Mouse (Mus musculus) forebrain, postnatal 0 days (tissue): ENCODE results near the gene Uhrf1. TPM values are rescaled to one million over a fixed set of nuclear protein-coding genes. Genes with fewer than 3 reads are reported as not detected.

Experiments used
- ATAC-seq: fragments of 200-750 bp; cut with Nextera tagmentation; 2 replicates; pipeline ENCODE4 v1.8.0; 2017; ENCODE audit warnings: mild to moderate bottlenecking, moderate library complexity
- DNase-seq: peaks from one replicate; pipeline ENCODE4 v3.0.0-alpha.2; 2015
- H3K27ac ChIP-seq: fragments of 300-500 bp; sonication (generic); 2 replicates; pipeline ENCODE4 v1.5.1; 2014; ENCODE audit warnings: low read depth, mild to moderate bottlenecking, antibody characterized with exemption, low read length, moderate library complexity, mixed read lengths
- H3K27me3 ChIP-seq: fragments of 300-500 bp; sonication (generic); 2 replicates; pipeline ENCODE4 v1.6.1; 2014; ENCODE audit warnings: mild to moderate bottlenecking, low read length, mixed read lengths; ENCODE audit not compliant: insufficient read depth
- H3K36me3 ChIP-seq: fragments of 300-500 bp; sonication (generic); 2 replicates; pipeline ENCODE4 v1.6.1; 2014; ENCODE audit warnings: mild to moderate bottlenecking, moderate library complexity; ENCODE audit not compliant: insufficient read depth
- H3K4me1 ChIP-seq: fragments of 300-500 bp; sonication (generic); 2 replicates; pipeline ENCODE4 v1.6.1; 2014; ENCODE audit warnings: antibody characterized with exemption; ENCODE audit not compliant: insufficient read depth
- H3K4me2 ChIP-seq: fragments of 300-500 bp; sonication (generic); 2 replicates; pipeline ENCODE4 v1.6.1; 2014; ENCODE audit warnings: low read depth, mild to moderate bottlenecking, moderate library complexity
- H3K4me3 ChIP-seq: fragments of 300-500 bp; sonication (generic); 2 replicates; pipeline ENCODE4 v1.5.1; 2014; ENCODE audit warnings: low read depth, low read length, mixed read lengths
- H3K9ac ChIP-seq: fragments of 300-500 bp; sonication (generic); 2 replicates; pipeline ENCODE4 v1.6.1; 2014; ENCODE audit warnings: mild to moderate bottlenecking
- H3K9me3 ChIP-seq: fragments of 300-500 bp; sonication (generic); 2 replicates; pipeline ENCODE4 v1.6.1; 2016; ENCODE audit warnings: low read length
- CTCF ChIP-seq: sonication (generic); IDR thresholded peaks from 2 replicates; pipeline ENCODE4 v1.5.1; 2016; ENCODE audit warnings: antibody characterized with exemption, control low read depth, low read depth
- WGBS: fragments of 180-500 bp; shearing (Covaris S2); extraction: QIAGEN DNeasy Blood & Tissue Kit; methylation state at CpG from one replicate; pipeline ENCODE4 v1.1.7; 2014; 5-methylcytosine and 5-hydroxymethylcytosine counted together
- polyA plus RNA-seq: library from polyadenylated mRNA; unstranded; fragments of >200 nt; fragmentation: Nextera tagmentation; extraction: Ambion mirVana; gene quantifications from 2 replicates; pipeline ENCODE4 v1.2.1, GENCODE M21; 2015
- total RNA-seq: library from RNA; depleted of rRNA; stranded (reverse); fragments of >200 nt; gene quantifications from 2 replicates; pipeline ENCODE4 v1.2.3, GENCODE M21; 2014

The Uhrf1 gene
- total and polyA plus RNA-seq, 2 experiments from 2014 or later: 9.9 to 11.6 TPM

DNA sequence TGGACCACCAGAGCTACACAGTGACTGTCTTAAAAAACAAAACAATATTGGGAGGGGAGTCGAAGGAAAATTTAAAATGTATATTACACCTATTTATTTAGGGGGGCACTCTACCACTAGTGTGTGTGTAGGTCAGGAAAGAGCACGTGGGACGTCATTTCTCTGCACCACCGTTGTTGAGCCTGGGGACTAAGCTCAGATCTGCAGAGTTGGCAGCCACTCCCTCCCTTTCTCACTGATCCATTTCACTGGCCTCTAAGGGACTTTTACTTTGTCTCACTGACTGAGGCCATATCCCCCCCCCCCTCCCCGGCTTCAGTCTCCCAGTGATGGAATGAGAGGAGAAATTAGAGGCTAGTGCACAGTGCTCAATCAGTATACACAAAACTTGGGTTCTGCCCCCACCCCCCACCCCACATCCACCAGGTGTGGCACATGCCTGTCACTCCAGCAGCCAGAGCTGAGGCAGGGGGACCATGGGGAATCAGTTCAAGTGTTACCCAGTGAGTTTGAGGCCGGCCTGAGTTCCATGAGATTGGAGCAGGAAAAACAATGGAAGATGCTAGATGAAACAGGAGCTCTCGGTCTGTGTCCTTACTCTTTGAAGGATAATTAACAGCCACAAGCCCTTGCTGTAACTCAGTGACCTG is 11.2 kb upstream of the Uhrf1 start:
- 60% methylated on average over 7 of the region's 7 CpGs for WGBS
- no peak for TF ChIP-seq CTCF
- no peak overlapping the region for H3K27ac ChIP-seq
- no peaks in the 10 kb centered on the region for H3K27me3 ChIP-seq
- 0 out of 2 replicates have a peak, but pooled peaks cover 5% of the 10 kb centered on the region for H3K4me1 ChIP-seq
- no peak for ATAC-seq
- no peak overlapping the region for H3K4me3 ChIP-seq
- no peak overlapping the region for H3K4me2 ChIP-seq
- no peaks in the 10 kb centered on the region for H3K9me3 ChIP-seq
- no peak overlapping the region for H3K9ac ChIP-seq
- no peak for DNase-seq
- H3K36me3 ChIP-seq: no peaks in the 10 kb centered on the region

- DNase-seq (no peak), ATAC-seq (no peak)
- Histone ChIP-seq H3K27me3 (no peaks in the 10 kb centered on the region), H3K27ac (no peak within 1 kb of the TSS), H3K9ac (no peak within 1 kb of the TSS), H3K4me2 (no peak within 1 kb of the TSS), H3K9me3 (no peaks in the 10 kb centered on the region), H3K4me1 (0 out of 2 replicates have a peak, but pooled peaks cover 5% of the 10 kb centered on the region), H3K36me3 (no peaks in the 10 kb centered on the region), H3K4me3 (no peak within 1 kb of the TSS)
- WGBS: 91% methylated on average over 4 of the region's 4 CpGs
- TF ChIP-seq CTCF: no peak
Measured at GRCm38 (mm10) chr17:56292531-56293222, 10.4 kb upstream of the Uhrf1 start, which contains the start of gene Plin3. TSS of gene Plin3 (minus strand) at chr17:56292873.

DNA sequence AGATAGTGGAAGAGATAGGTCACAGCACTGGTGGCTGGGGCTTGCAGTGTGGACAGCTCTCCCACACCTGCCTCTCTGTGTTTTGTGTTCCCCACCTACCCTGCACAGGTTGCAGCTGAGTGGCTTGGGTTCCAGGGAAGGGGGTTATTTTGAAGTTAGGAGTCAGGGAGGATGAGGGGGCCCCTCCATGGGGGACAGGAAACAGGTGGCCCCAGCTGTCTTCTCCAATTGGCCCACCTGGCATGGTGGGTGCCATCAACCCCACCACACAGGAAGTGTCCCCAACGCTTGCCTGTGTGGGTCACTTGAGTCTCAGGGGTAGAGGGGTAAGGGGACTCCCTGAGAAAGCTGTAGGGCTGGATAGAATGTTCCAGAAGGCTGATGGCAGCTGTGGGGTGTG is 9.8 kb upstream of the Uhrf1 start:
- Histone ChIP-seq H3K27ac (no peak overlapping the region), H3K4me2 (no peak overlapping the region), H3K27me3 (no peaks in the 10 kb centered on the region), H3K9me3 (no peaks in the 10 kb centered on the region), H3K4me1 (0 out of 2 replicates have a peak, but pooled peaks cover 5% of the 10 kb centered on the region), H3K36me3 (no peaks in the 10 kb centered on the region), H3K4me3 (no peak overlapping the region), H3K9ac (no peak overlapping the region)
- WGBS: 84% methylated on average over 1 of the region's 1 CpGs
- DNase-seq (no peak), ATAC-seq (no peak)
- TF ChIP-seq CTCF: no peak

DNA sequence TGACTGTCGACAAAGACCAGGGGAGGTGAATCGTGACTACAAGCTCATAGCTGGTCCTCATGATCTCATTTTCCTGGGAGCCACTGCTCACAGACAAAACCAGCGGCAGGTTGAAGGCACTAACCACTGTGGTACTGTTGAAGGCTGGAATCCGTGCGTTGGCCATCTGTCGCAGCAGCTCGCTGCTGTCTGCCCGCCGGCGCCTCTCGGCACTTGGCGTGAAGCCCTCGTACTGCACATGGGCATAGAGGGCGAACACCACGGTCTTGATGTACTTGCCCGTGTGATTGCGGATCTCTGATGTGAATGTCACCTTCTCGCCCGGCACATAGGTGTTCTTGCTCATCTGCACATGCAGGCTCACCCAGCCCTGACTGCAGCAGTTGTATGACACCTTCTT is 8.9 kb upstream of the Uhrf1 start:
- no peak for DNase-seq
- WGBS: 77% methylated on average over 19 of the region's 19 CpGs
- Histone ChIP-seq H3K9me3 (no peaks in the 10 kb centered on the region), H3K4me3 (no peak overlapping the region), H3K4me2 (no peak overlapping the region), H3K4me1 (0 out of 2 replicates have a peak, but pooled peaks cover 5% of the 10 kb centered on the region), H3K27me3 (no peaks in the 10 kb centered on the region), H3K27ac (no peak overlapping the region), H3K36me3 (no peaks in the 10 kb centered on the region), H3K9ac (no peak overlapping the region)
- no peak for TF ChIP-seq CTCF
- ATAC-seq: no peak

GRCm38 (mm10) chr17:56296201-56296600 is 6.9 kb upstream of the Uhrf1 start:
- Histone ChIP-seq H3K27me3 (no peaks in the 10 kb centered on the region), H3K9me3 (no peaks in the 10 kb centered on the region), H3K4me1 (no peaks in the 10 kb centered on the region), H3K27ac (no peak overlapping the region), H3K4me3 (no peak overlapping the region), H3K9ac (no peak overlapping the region), H3K36me3 (no peaks in the 10 kb centered on the region), H3K4me2 (no peak overlapping the region)
- TF ChIP-seq CTCF: no peak
- DNase-seq (no peak), ATAC-seq (no peak)
- 61% methylated on average over 1 of the region's 1 CpGs for WGBS

- H3K27ac ChIP-seq: no peak overlapping the region
- DNase-seq (no peak), ATAC-seq (no peak)
- no peak overlapping the region for H3K9ac ChIP-seq
- no peak overlapping the region for H3K4me2 ChIP-seq
- H3K4me1 ChIP-seq: peaks cover 2% of the 10 kb centered on the region; the same call in 1 of the 2 replicates
- no peak overlapping the region for H3K4me3 ChIP-seq
- TF ChIP-seq CTCF: no peak
- H3K36me3 ChIP-seq: no peaks in the 10 kb centered on the region
- no peaks in the 10 kb centered on the region for H3K9me3 ChIP-seq
- H3K27me3 ChIP-seq: no peaks in the 10 kb centered on the region
- 94% methylated on average over 1 of the region's 1 CpGs for WGBS
Measured at GRCm38 (mm10) chr17:56298238-56298637, 4.9 kb upstream of the Uhrf1 start.

DNA sequence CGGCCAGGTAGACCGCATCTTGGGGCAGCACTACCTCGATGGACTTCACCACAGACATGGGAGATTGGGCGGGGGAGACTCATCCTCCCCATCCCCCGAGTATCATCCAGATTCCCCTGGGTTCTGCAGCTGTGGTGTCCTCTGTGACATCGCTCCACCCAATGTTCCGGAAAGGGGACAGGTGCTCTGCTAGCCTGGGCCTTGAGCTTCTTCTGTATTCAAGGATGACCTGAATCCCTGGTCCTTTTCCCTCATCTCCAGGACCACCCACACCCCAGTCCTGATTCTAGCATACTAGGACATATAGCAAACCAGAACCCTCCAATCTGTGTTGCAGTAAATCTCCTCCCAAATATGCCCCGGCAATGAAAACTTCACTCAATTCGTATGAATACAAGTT is 2.9 kb upstream of the Uhrf1 start, which contains the start of gene Arrdc5:
Gene Arrdc5 (minus strand): TSS at position 101 of the 400 bp plus-strand sequence.
- no peak within 1 kb of the TSS for H3K4me3 ChIP-seq
- no peak within 1 kb of the TSS for H3K4me2 ChIP-seq
- H3K27me3 ChIP-seq: no peaks in the 10 kb centered on the region
- no peak within 1 kb of the TSS for H3K27ac ChIP-seq
- H3K4me1 ChIP-seq: peaks cover 7% of the 10 kb centered on the region; the same call in 1 of the 2 replicates
- ATAC-seq: no peak
- 91% methylated on average over 9 of the region's 9 CpGs for WGBS
- DNase-seq: no peak
- H3K9ac ChIP-seq: no peak within 1 kb of the TSS
- no peak for TF ChIP-seq CTCF
- no peaks in the 10 kb centered on the region for H3K36me3 ChIP-seq
- no peaks in the 10 kb centered on the region for H3K9me3 ChIP-seq
